Mouse (Mus musculus) urinary bladder, postnatal 14 days (tissue): Measurements from ENCODE around the gene Vdr.

Experiments
- DNase-seq: peaks from one replicate; pipeline ENCODE4 v3.0.0; 2021; ENCODE audit warnings: low spot score

Vdr gene

DNA sequence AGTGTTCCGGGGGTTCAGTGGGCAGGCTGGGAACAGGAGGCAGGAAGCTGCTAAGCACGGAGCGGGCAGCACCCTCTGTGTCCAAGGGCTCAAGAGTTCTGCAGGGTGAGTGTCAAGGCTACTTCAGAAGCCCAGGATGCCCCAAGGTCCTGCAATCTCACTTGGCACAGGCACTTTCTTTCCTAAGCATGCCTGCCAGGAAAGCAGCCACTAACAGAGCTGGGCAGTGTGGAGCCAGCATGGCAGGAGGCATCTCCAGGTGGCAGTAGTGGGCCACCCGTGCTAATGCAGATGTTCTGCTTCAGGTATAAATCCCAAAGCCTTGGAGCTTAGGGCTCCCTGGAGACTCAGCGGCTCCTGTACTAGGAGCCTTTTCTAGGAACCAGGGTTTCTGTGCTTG lies 100.5 kb downstream of the Vdr start:
- peak; percentile 53 for DNase-seq

DNA sequence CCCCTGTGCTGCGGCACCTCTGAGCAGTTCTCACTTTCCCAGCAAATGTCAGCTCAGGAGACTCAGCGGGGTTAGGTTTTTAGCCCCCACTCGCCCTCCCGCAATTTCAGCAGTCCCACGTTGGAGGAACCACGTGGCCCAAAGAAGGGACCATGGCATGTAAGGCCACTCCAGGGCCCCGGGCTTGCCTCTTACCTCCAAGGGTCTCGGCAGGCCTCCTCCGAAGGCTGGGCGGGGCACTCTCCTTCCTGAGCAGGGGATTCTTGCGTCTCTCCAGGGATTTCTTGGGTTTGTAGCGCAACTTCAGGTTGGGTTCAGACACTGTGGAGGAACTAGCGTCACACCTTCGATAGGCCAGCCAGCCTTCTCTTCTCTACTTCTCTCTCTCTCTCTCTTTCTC lies 101.2 kb downstream of the Vdr start:
- DNase-seq, result no peak

DNA sequence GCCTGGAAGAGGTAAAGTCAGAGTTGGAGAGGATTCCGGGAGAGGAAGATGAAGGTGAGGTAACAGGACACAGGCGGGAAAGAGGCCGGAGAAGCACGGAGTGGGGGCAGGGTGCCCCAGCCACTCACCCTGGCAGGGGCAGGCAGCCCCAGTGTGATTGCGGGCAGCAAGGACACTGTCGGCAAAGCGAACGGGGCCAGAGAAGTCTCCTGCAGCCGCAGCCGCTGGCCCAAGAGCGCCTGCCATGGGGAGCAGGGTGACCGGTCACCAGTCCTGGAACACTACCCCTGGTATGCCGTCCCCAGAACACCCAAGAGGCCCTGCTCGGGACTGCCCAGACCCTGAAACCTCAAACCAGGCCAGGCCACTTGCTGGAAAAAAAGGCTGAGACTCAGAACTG lies 101.9 kb downstream of the Vdr start:
- DNase-seq, result no peak

DNA sequence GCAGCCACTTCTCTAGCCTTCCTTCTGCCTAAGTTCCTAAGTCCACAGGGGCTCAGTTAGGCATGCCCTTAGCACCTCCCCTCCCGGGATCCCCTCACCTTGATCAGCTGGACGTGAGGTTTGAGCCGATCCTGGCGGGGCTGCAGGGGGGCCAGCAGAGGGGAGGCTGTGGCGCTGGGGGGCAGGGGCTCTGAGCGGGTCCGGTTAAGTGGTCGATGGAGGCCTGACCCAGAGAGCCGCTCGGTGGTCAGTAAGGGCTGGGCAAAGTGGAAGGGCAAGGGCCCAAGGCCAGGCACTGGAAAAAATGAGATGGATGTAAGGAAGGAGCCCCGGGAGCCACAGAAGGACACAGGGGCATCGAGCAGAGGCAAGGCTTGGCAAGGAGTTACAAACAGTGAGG lies 102.6 kb downstream of the Vdr start:
- DNase-seq, result no peak
